Mouse (Mus musculus): ENCODE results near the gene 2310009B15Rik.

Gene 2310009B15Rik

GRCm38 (mm10) chr1:138842756-138843155 is 13.9 kb downstream of the 2310009B15Rik start:
- no peak for DNase-seq (ENCODE audit: extremely low read depth, low read depth, low spot score)

DNA sequence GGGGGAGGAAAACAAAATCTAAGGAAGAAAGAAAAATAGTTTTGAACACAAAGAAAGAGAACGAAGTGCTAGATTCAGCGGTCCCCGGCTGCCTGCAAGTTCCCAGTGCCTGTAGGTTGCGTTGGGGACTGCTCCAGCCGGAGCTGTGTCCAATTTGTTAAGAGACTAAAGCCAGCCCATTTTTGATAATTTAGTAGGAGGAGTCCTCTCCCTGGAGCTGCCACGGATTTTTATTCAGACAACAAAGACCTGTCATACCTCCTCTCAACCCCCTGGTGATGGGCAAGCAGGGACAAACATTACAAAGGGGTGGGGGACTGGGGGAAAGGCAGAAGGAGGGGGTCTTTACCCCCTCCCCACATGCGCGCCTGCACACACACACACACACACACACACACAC is 14.3 kb downstream of the 2310009B15Rik start:
- DNase-seq (ENCODE audit: extremely low read depth, low read depth, low spot score) = no peak

- no peak for DNase-seq (ENCODE audit: extremely low read depth, low read depth, low spot score)
Observed at GRCm38 (mm10) chr1:138841306-138842095, 15.2 kb downstream of the 2310009B15Rik start.

- no peak for DNase-seq (ENCODE audit: extremely low read depth, low read depth, low spot score)
Observed at GRCm38 (mm10) chr1:138840440-138841305, 16.0 kb downstream of the 2310009B15Rik start.

DNA sequence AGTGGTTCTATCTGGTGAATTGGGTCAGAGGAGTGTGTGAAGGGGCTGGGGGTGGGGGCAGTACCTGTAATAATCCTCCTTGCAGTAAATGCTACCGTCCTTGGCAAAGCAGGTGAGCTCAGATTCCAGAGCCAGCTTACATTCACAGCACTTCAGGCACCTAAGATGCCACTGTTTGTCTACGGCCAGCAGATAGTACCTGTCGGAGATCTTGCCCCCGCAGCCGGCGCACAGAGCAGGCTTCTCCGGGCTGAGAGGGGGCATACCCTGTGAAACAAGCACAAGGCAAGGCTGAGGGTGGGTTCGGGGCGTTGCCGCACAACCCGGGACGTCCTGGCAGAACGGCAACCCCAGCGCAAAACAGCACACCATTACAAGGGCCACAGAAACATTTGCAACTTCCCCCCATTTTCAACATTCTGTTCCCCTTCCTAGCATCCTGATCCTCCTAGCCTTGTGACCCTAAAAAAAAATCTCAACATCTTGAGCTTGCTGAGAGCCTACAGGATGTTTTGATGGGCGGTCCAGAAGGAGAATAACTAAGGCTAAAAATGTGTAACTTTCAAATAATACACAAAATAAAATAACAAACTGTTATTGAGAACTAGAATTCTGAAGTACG is 16.7 kb downstream of the 2310009B15Rik start:
- no peak for DNase-seq (ENCODE audit: extremely low read depth, low read depth, low spot score)

DNA sequence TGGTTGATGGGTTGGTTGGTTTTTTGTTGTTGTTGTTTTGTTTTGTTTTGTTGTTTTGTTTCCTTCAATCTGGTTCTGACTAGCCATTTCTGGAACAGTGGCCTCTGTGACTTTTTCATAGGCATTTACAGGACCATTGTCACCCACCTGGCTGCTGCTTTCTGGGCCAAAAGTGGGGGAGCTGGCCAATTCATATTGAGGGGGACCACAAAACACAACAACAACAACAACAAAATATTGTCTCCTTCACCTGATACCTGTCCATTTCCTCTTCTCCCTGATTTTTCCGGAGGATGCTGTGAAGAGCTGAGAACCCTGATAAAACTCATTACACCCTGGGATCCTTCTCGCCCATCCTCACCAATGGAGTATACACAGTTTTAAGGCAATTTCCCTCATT is 17.4 kb downstream of the 2310009B15Rik start:
- DNase-seq (ENCODE audit: extremely low read depth, low read depth, low spot score) = no peak

GRCm38 (mm10) chr1:138837786-138838743 is 18.6 kb downstream of the 2310009B15Rik start:
- no peak for DNase-seq (ENCODE audit: extremely low read depth, low read depth, low spot score)

DNA sequence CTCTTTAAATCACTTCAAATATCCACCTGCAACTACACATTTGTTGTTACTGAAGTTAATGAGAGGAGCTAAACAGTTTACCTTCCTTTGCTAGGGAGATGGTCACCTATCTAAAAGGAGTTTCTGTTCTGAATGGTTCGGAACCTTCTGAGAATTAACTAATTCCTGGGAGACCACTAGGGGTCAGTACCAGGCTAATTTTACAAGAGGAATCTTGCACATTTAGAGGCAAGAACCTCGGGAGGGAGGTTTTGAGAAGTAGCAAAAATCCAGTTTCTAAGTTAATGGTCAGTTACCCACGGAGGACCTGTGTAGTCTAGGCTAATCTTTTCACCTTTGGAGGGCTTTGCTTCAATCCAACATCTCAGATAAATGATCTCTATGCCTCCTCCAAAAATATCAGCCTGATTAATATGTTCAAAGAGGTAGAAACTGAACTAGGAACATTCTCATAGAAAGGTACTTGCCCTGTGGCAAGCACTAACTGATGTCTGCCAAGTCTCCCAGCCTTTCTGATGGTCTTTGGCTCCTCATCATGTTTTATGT is 21.2 kb downstream of the 2310009B15Rik start:
- DNase-seq (ENCODE audit: extremely low read depth, low read depth, low spot score) = no peak

- DNase-seq (ENCODE audit: extremely low read depth, low read depth, low spot score) = no peak
Observed at GRCm38 (mm10) chr1:138831309-138831708, 25.3 kb downstream of the 2310009B15Rik start.

- no peak for DNase-seq (ENCODE audit: extremely low read depth, low read depth, low spot score)
Observed at GRCm38 (mm10) chr1:138826841-138827240, 29.8 kb downstream of the 2310009B15Rik start.

DNA sequence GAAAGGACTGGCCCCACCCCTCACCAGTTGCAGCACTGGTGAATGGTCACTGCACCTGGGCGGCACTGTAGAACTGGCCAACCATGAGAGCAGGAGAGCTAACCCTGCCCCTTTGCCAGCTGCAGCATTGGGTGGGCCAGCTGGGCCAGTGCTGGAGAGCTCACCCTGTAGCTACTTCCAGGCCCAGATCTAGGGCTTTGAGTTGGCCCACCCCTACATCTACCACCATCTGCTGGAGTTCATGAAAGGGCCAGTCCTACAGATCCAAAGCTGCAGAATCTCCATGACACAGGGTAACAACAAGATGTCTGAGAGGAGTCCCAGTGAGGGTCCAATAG is 33.7 kb downstream of the 2310009B15Rik start:
- DNase-seq (ENCODE audit: extremely low read depth, low read depth, low spot score) = no peak

DNA sequence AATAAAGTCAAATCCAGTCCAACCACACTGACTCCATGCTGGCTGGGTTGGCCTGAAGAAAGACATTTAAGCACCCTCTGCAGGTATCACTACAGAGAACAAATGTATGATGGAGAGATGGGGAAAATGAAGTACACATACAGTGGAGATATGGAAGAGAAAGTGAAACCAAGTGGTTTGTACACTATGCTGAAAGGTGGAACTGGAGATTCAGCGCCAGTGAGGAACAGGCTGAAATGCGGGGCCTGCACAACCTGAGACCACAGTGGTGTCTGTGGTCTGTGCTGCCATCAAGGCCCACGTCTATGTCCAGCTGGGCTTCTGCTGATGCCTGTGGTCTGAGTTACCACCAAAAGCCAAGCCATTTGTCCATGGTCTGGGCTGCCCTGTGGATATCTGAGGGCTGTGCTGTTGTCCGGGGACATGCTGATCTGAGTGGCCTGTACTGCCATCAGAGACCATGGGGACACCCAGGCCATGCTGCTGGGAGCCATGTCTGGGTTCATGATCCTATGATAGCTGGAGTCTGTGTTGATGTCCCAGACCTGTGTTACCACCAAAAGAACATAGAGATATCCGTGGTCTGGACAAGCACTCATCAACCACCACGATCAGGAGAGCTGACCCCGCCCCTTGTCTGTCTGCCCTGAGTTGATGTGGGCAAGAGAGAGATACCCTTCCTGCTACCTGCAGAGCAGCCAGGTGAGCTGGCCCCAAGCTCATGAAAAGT is 34.2 kb downstream of the 2310009B15Rik start:
- DNase-seq (ENCODE audit: extremely low read depth, low read depth, low spot score) = no peak
